Mouse (Mus musculus) gastrocnemius, postnatal 4 days (tissue): ENCODE measurements at regions not wholly inside any gene's neighbourhood (a gene's known extent, or its start where the extent isn't known, plus 50 kb on each side); places are given as distances from the start of the nearest gene placed in this dataset.

Experiments used
- DNase-seq, 2 experiments: peaks; one replicate each; pipeline ENCODE4 v3.0.0; 2021 to 2022; ENCODE audit warnings: low spot score in 2 of 2, mixed read lengths in 2 of 2

DNA sequence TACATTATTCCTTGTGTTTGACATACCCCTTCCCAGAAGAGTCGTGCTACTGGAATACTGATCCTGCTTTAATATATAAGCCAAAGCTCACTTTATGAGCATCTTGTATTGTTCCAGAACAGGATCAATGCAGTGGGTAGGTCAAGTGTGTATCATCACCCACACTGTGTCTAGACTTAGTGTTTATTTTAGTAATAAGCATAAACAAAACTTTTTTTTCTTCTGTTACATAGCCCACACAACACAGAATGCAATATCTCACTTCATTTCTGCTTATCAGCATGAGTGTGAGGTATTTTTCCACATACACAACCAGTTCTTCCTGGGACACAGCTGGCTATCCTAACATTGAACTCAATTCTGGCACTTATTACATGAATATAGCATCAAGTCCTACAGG, 2721.7 kb upstream of the Lrrc6 start:
- no peak for DNase-seq
